Mouse (Mus musculus) stomach, embryonic 15.5 days (tissue): ENCODE results near the gene Rflna. TPM values are rescaled to one million over a fixed set of nuclear protein-coding genes. Genes with fewer than 3 reads are reported as not detected.
A peak's percentile ranks its signal among the peaks of the same experiment; 100 is the strongest.

Experiments used
- ATAC-seq: fragments of 200-750 bp; cut with Nextera tagmentation; 2 replicates; pipeline ENCODE4 v1.8.0; 2017; ENCODE audit warnings: low read depth, moderate number of reproducible peaks, moderate TSS enrichment; ENCODE audit not compliant: insufficient read depth, low FRiP score
- H3K27ac ChIP-seq: fragments of 300-500 bp; sonication (generic); 2 replicates; pipeline ENCODE4 v1.5.1; 2015; ENCODE audit warnings: mild to moderate bottlenecking, inconsistent platforms
- H3K27me3 ChIP-seq: fragments of 300-500 bp; sonication (generic); replicated peaks from 2 replicates; pipeline ENCODE4 v1.6.1; 2015; ENCODE audit warnings: inconsistent platforms
- H3K36me3 ChIP-seq: fragments of 300-500 bp; sonication (generic); 2 replicates; pipeline ENCODE4 v1.6.1; 2015; ENCODE audit warnings: inconsistent platforms
- H3K4me1 ChIP-seq: fragments of 300-500 bp; sonication (generic); 2 replicates; pipeline ENCODE4 v1.6.1; 2015; ENCODE audit warnings: inconsistent platforms
- H3K4me2 ChIP-seq: fragments of 300-500 bp; sonication (generic); 2 replicates; pipeline ENCODE4 v1.6.1; 2015; ENCODE audit warnings: mild to moderate bottlenecking, inconsistent platforms
- H3K4me3 ChIP-seq: fragments of 300-500 bp; sonication (generic); replicated peaks from 2 replicates; pipeline ENCODE4 v1.5.1; 2015; ENCODE audit warnings: inconsistent platforms
- H3K9ac ChIP-seq: fragments of 300-500 bp; sonication (generic); 2 replicates; pipeline ENCODE4 v1.6.1; 2015; ENCODE audit warnings: inconsistent platforms
- H3K9me3 ChIP-seq: fragments of 300-500 bp; sonication (generic); 2 replicates; pipeline ENCODE4 v1.6.1; 2016; ENCODE audit warnings: inconsistent platforms
- WGBS: fragments of 180-500 bp; shearing (Covaris S2); methylation state at CpG from one replicate; pipeline ENCODE4 v1.1.7; 2015; 5-methylcytosine and 5-hydroxymethylcytosine counted together
- polyA plus RNA-seq: library from polyadenylated mRNA; unstranded; fragments of >200 nt; fragmentation: Nextera tagmentation; extraction: Ambion mirVana; gene quantifications from 2 replicates; pipeline ENCODE4 v1.2.1, GENCODE M21; 2015

Gene Rflna
- polyA plus RNA-seq, 1 experiment from 2014 or later, result 3.6 TPM

GRCm38 (mm10) chr5:125011628-125012027 lies 8.6 kb downstream of the Rflna start:
- Histone ChIP-seq H3K4me1 (peaks cover 7% of the 10 kb centered on the region), H3K4me2 (no peak overlapping the region), H3K4me3 (no peak overlapping the region), H3K9me3 (no peaks in the 10 kb centered on the region), H3K9ac (no peak overlapping the region), H3K27ac (no peak overlapping the region), H3K27me3 (no peaks in the 10 kb centered on the region), H3K36me3 (peaks cover 9% of the 10 kb centered on the region)
- ATAC-seq, result no peak
- WGBS, result 89% methylated on average over 8 of the region's 8 CpGs

GRCm38 (mm10) chr5:125014497-125014896 lies 11.5 kb downstream of the Rflna start:
- 50% methylated on average over 7 of the region's 7 CpGs for WGBS
- H3K36me3 ChIP-seq, result peaks cover 38% of the 10 kb centered on the region
- H3K9me3 ChIP-seq, result no peaks in the 10 kb centered on the region
- peak; percentile 15; the same call in 1 of the 2 replicates for ATAC-seq
- no peak overlapping the region for H3K4me2 ChIP-seq
- no peak overlapping the region for H3K9ac ChIP-seq
- no peak overlapping the region for H3K4me3 ChIP-seq
- no peak overlapping the region for H3K27ac ChIP-seq
- H3K4me1 ChIP-seq, result no peaks in the 10 kb centered on the region
- no peaks in the 10 kb centered on the region for H3K27me3 ChIP-seq

DNA sequence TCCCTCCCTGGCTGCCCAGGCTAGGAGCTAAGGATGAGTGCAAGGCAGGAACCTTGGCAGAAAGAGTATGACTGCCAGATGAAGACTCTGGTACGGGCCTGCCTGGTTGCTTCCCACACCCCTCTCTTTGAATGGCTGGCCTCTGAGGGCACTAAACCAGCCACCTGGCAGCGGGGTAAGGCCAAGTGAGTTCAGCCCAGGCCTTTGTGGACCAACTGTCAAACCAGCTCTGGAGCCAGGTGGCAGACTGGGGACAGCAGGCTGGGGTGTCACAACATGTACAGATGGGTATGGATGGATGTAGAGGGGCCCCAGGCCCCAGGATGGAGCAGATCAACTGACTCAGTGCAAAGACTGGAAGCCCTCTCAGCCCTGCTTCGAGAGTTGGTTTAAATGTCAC lies 12.0 kb downstream of the Rflna start:
- Histone ChIP-seq H3K4me3 (no peak overlapping the region), H3K27ac (no peak overlapping the region), H3K4me1 (no peaks in the 10 kb centered on the region), H3K27me3 (no peaks in the 10 kb centered on the region), H3K36me3 (peaks cover 41% of the 10 kb centered on the region), H3K9me3 (no peaks in the 10 kb centered on the region), H3K4me2 (no peak overlapping the region), H3K9ac (no peak overlapping the region)
- 90% methylated on average over 3 of the region's 3 CpGs for WGBS
- ATAC-seq, result no peak

GRCm38 (mm10) chr5:125015576-125015975 lies 12.6 kb downstream of the Rflna start:
- ATAC-seq, result no peak
- Histone ChIP-seq H3K27me3 (no peaks in the 10 kb centered on the region), H3K4me2 (no peak overlapping the region), H3K4me3 (no peak overlapping the region), H3K9me3 (no peaks in the 10 kb centered on the region), H3K36me3 (peaks cover 41% of the 10 kb centered on the region), H3K4me1 (no peaks in the 10 kb centered on the region), H3K9ac (no peak overlapping the region), H3K27ac (no peak overlapping the region)
- WGBS, result 84% methylated on average over 9 of the region's 9 CpGs

DNA sequence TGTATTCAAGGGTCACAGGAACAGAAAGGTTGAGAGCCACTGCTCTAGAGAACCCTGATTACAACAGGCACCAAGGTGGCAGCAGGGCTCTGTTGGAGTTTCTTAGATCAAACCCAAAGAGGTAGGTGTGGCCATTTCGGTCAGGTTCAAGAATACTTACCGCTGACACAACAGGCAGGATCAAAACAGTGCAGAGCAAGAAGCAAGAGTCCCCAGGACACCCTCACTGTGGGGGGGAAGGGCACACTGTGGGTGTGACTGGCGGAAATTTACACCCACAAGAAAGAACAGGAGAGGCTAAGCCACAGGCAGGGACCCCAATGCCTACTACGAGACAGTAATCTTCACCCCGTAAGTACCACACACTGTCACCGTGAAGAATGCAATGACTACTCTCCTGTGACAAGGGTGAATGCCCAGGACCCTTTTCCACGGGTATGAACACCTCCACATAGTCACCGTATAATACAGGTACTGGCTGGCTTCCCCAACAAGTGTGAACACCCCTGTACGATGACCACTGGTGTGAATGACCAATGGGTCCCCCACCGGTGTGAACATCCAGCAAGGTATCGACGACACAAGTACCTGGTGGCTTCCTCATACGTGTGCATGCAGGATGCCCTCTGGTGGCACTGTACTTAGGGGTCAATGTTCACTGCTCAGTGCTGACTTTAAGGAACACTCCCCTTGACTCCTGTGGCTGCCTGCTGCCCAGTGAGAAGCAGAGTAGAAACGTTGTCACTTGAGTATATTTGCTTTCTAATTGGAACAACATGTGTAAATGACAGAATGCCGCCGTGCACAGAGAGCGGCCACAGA lies 13.6 kb downstream of the Rflna start:
- no peak overlapping the region for H3K4me2 ChIP-seq
- H3K36me3 ChIP-seq, result peaks cover 38% of the 10 kb centered on the region
- no peak overlapping the region for H3K4me3 ChIP-seq
- H3K9ac ChIP-seq, result no peak overlapping the region
- 87% methylated on average over 17 of the region's 17 CpGs for WGBS
- H3K27ac ChIP-seq, result no peak overlapping the region
- no peaks in the 10 kb centered on the region for H3K4me1 ChIP-seq
- no peaks in the 10 kb centered on the region for H3K9me3 ChIP-seq
- no peaks in the 10 kb centered on the region for H3K27me3 ChIP-seq
- ATAC-seq, result no peak

GRCm38 (mm10) chr5:125017332-125017731 lies 14.3 kb downstream of the Rflna start:
- 70% methylated on average over 15 of the region's 15 CpGs for WGBS
- Histone ChIP-seq H3K9ac (no peak overlapping the region), H3K4me1 (no peaks in the 10 kb centered on the region), H3K4me2 (no peak overlapping the region), H3K9me3 (no peaks in the 10 kb centered on the region), H3K27me3 (no peaks in the 10 kb centered on the region), H3K4me3 (no peak overlapping the region), H3K36me3 (peaks cover 39% of the 10 kb centered on the region), H3K27ac (no peak overlapping the region)
- no peak for ATAC-seq

GRCm38 (mm10) chr5:125019099-125019498 lies 16.1 kb downstream of the Rflna start:
- Histone ChIP-seq H3K4me2 (no peak overlapping the region), H3K4me1 (no peaks in the 10 kb centered on the region), H3K9ac (no peak overlapping the region), H3K27me3 (no peaks in the 10 kb centered on the region), H3K4me3 (no peak overlapping the region), H3K36me3 (peaks cover 53% of the 10 kb centered on the region), H3K27ac (no peak overlapping the region), H3K9me3 (no peaks in the 10 kb centered on the region)
- 83% methylated on average over 5 of the region's 5 CpGs for WGBS
- ATAC-seq, result no peak

DNA sequence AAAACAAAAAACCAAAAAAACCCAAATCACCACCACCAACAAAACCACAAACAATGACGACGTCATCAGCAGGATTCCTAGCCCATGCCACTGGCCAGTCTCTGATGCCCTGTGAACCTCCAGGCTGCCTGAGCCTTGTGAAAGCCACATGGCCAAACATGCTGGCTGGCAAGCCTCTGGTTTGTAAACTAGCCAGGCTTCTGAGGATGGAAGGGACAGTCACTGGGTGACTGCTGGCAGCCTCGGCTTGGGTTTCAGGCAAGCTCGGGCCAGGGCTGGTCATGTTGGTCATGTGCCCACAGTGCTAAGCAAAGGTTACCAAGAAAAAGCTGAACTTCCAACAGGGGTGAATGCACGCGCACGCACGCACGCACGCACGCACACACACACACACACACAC lies 18.3 kb downstream of the Rflna start:
- no peaks in the 10 kb centered on the region for H3K4me1 ChIP-seq
- ATAC-seq, result peak; percentile 34; the same call in 1 of the 2 replicates
- H3K27ac ChIP-seq, result no peak overlapping the region
- no peaks in the 10 kb centered on the region for H3K9me3 ChIP-seq
- H3K4me2 ChIP-seq, result no peak overlapping the region
- H3K27me3 ChIP-seq, result no peaks in the 10 kb centered on the region
- peaks cover 70% of the 10 kb centered on the region for H3K36me3 ChIP-seq
- H3K9ac ChIP-seq, result no peak overlapping the region
- H3K4me3 ChIP-seq, result no peak overlapping the region
- 80% methylated on average over 11 of the region's 11 CpGs for WGBS

GRCm38 (mm10) chr5:125024002-125024401 lies 21.0 kb downstream of the Rflna start:
- Histone ChIP-seq H3K4me3 (no peak overlapping the region), H3K4me1 (no peaks in the 10 kb centered on the region), H3K9ac (no peak overlapping the region), H3K27ac (no peak overlapping the region), H3K27me3 (no peaks in the 10 kb centered on the region), H3K36me3 (peaks cover 70% of the 10 kb centered on the region), H3K9me3 (no peaks in the 10 kb centered on the region), H3K4me2 (no peak overlapping the region)
- no peak for ATAC-seq
- 80% methylated on average over 14 of the region's 14 CpGs for WGBS

DNA sequence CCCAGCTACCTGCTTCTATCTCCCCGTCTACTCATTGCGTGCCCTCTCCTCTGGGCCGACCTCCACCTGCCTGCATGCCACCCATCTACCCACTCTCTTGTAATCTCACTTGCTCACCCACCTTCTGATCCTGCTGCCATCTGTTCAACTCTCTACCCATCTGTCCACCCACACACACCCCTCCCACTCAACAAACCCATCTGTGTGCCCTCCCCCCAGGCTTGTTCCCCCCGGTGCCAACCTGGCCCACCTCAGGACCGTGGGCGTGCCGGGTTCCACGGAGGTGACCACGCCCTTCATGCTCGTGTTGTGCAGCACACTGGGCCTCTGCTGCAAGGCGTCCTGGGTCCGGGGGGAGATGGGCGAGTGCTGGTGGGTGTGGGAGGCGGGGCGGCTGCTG lies 25.4 kb downstream of the Rflna start:
- Histone ChIP-seq H3K27me3 (no peaks in the 10 kb centered on the region), H3K4me3 (no peak overlapping the region), H3K9me3 (no peaks in the 10 kb centered on the region), H3K4me2 (no peak overlapping the region), H3K9ac (no peak overlapping the region), H3K4me1 (no peaks in the 10 kb centered on the region), H3K27ac (no peak overlapping the region), H3K36me3 (peaks cover 93% of the 10 kb centered on the region)
- no peak for ATAC-seq
- WGBS, result 85% methylated on average over 15 of the region's 15 CpGs

GRCm38 (mm10) chr5:125028911-125029310 lies 25.9 kb downstream of the Rflna start:
- Histone ChIP-seq H3K9ac (no peak overlapping the region), H3K4me1 (no peaks in the 10 kb centered on the region), H3K27ac (no peak overlapping the region), H3K36me3 (peaks cover 93% of the 10 kb centered on the region), H3K4me3 (no peak overlapping the region), H3K27me3 (no peaks in the 10 kb centered on the region), H3K4me2 (no peak overlapping the region), H3K9me3 (no peaks in the 10 kb centered on the region)
- 96% methylated on average over 20 of the region's 20 CpGs for WGBS
- no peak for ATAC-seq

- 80% methylated on average over 8 of the region's 8 CpGs for WGBS
- Histone ChIP-seq H3K4me1 (peaks cover 14% of the 10 kb centered on the region; the same call in 1 of the 2 replicates), H3K27me3 (no peaks in the 10 kb centered on the region), H3K27ac (no peak overlapping the region), H3K4me2 (no peak overlapping the region), H3K36me3 (peaks cover 82% of the 10 kb centered on the region), H3K9ac (no peak overlapping the region), H3K4me3 (no peak overlapping the region), H3K9me3 (no peaks in the 10 kb centered on the region)
- ATAC-seq, result no peak
Observed at GRCm38 (mm10) chr5:125036483-125036882, 33.5 kb downstream of the Rflna start.
